Mouse (Mus musculus): ENCODE measurements around the gene Osr1.

DNA sequence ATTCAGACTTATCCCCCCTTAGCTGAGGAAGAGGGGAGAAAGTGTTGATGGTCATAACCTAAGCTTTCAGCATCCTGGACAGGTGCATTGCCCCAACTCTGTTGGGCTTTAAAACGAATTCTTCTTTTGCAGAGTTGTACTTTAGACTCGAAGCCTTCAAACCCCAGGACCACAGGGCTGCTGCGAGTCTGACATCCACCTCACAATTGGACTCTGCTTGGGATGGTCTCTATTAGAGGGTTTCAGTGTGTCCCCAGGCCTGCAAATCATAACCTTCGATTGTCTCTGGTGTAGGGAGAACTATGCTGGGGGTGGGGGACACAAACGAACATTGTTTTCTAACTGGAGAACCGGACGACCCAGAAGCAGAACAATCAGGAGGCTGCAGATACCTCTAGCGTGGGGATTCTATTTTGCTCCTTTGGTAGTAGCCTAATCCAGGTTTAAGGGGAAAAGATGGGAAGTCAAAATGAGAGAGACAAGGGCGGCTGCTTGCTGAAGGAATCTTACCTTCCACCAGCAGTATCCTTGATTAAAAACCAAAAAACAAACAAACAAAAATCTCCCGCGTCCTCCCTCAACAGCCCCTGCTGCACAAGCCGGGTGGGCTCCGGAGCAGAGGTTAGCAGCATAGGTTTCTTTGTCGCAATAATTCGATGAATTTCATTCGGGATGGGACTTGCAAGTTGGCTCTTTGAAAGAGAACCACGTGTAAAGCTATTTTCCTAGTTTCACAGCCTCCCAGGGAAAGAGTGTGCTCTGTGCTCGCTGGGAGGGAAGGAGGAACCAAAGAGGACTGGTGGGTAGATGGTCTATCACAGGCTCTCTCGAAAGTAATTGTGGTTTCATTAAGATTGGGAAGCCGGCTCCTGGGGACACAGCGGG is 5.5 kb downstream of the Osr1 start:
- no peak for TF ChIP-seq CTCF (IDR thresholded peaks at IDR 0.05; ENCODE audit: control insufficient read depth, insufficient read depth, insufficient replicate concordance, low read depth, low read length)
- TF ChIP-seq POLR2A (IDR thresholded peaks at IDR 0.05; ENCODE audit: control insufficient read depth, low read depth, low read length) = no peak
